Mouse (Mus musculus): ENCODE data around the gene Hoxc12. TPM values are rescaled to one million over a fixed set of nuclear protein-coding genes. Genes with fewer than 3 reads are reported as not detected.

The Hoxc12 gene
- polyA plus RNA-seq (2012; rRNA removed) = not detected in 2 replicates

DNA sequence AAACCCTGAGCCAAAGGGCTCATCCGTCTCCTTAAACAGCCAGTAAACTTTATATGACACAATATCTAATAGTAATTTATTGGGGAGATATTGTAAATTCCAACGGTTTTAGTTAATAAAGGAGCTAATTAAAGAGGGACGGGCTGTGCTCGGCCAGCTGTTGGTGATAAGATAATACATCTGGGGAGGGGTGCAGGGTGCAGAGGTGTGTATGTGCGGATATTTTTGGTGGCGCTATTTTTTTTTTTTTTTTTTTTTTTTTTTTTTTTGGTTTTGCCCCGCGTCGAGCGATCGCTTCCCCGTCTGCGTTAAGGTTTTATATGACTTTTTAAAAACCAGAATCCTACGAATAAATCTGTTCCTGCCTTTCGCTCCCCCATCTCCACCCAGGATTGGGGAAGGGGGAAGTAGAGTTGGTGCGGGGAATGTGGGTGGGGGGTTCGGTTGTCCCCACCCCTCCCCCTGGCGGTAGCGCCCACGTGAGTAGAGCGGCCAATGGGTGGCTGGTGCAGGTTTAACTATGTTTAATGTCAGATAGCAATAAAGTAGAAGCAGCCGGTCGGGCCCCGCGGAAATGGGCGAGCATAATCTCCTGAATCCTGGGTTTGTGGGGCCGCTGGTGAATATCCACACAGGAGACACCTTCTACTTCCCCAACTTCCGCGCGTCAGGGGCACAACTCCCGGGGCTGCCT, at the start of gene Hoxc12:
Gene Hoxc12, plus strand, starts transcription at position 479 of the 694 bp plus-strand sequence.

GRCm38 (mm10) chr15:102921053-102922011, 15.2 kb upstream of the Hoxc12 start, which contains the start of gene Hoxc13:
TSS of gene Hoxc13 (plus strand) at chr15:102921103.

DNA sequence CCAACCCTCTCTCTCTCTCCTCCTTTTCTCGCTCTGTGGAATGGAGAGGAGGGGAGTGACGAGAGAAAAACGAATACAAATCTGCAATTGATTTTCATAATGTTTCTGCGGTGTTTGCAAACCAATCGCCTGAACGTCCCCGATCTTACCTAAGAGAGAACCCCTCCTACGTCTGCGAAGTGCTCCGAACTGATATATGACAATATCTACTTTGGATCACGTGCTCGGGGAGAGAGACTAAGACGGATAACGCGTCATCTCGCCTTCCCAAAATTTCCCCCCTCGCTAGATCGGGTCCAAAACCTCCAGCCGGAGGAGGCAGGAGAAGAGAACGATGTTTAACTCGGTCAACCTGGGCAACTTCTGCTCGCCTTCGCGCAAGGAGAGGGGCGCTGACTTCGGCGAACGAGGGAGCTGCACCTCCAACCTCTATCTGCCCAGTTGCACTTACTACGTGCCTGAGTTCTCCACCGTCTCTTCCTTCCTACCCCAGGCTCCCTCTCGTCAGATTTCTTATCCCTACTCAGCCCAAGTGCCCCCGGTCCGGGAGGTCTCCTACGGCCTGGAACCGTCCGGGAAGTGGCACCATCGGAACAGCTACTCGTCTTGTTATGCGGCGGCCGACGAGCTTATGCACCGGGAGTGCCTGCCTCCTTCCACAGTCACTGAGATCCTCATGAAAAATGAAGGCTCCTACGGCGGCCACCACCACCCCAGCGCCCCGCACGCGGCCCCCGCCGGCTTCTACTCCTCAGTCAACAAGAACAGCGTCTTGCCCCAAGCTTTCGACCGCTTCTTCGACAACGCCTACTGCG, 17.8 kb downstream of the Hoxc12 start, which contains the start of gene Hoxc11:
Gene Hoxc11, plus strand, starts transcription at position 236 of the 815 bp plus-strand sequence.

GRCm38 (mm10) chr15:102966776-102967311, 30.3 kb downstream of the Hoxc12 start, which contains the start of gene Hoxc10:
TSS of gene Hoxc10 (plus strand) at chr15:102966796.

GRCm38 (mm10) chr15:102967312-102967510, 30.7 kb downstream of the Hoxc12 start, which contains the start of gene Hoxc5:
TSS of gene Hoxc5 (plus strand) at chr15:102967443.

DNA sequence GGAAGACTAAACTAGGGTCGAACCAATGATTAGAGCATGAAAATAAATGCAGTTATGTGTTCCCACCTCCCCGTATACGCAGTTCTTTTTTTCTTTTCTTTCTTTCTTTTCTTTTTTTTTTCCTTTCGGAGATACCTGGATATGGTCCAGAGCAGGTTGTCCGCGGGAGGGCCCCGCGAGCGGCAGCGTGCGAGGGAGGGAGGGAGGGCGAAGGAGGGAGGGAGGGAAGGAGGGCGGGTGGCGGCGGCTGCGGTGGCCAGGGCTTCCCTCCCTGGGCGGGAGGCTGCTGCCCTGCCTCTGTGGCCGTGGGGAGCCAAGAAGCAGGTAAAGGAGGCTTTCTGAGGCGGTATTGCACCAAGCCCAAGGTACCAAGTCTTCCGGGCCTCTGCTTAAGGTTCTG, 39.6 kb downstream of the Hoxc12 start, which contains the start of gene Hoxc9:
Gene Hoxc9, plus strand, starts transcription at position 269 of the 400 bp plus-strand sequence.

Other genes with a start within 250 kb of the Hoxc12 start
- gene Calcoco1, start 214.6 kb upstream of the Hoxc12 start, polyA plus RNA-seq (2012; rRNA removed) = 42.1 and 46.6 TPM in 2 replicates
- gene Hoxc13, start 15.7 kb upstream of the Hoxc12 start, polyA plus RNA-seq (2012; rRNA removed) = not detected in 2 replicates
- gene Hoxc11, start 17.7 kb downstream of the Hoxc12 start, polyA plus RNA-seq (2012; rRNA removed) = not detected in 2 replicates
- not detected in 2 replicates for gene Hoxc10, start 30.0 kb downstream of the Hoxc12 start, polyA plus RNA-seq (2012; rRNA removed)
- gene Hoxc5, start 30.7 kb downstream of the Hoxc12 start, polyA plus RNA-seq (2012; rRNA removed) = 0.06 and 0.07 TPM in 2 replicates
- gene Hoxc9, start 39.7 kb downstream of the Hoxc12 start, polyA plus RNA-seq (2012; rRNA removed) = not detected in 2 replicates
- not detected in 2 replicates for gene Hoxc8, start 53.9 kb downstream of the Hoxc12 start, polyA plus RNA-seq (2012; rRNA removed)
- 0.14 TPM in 1 of 2 replicates, not detected in the other for gene Hoxc6, start 61.5 kb downstream of the Hoxc12 start, polyA plus RNA-seq (2012; rRNA removed)
- 0.10 and 0.28 TPM in 2 replicates for gene Hoxc4, start 82.2 kb downstream of the Hoxc12 start, polyA plus RNA-seq (2012; rRNA removed)
- 27.0 and 30.0 TPM in 2 replicates for gene Smug1, start 230.3 kb downstream of the Hoxc12 start, polyA plus RNA-seq (2012; rRNA removed)

All from central nervous system, embryonic 18 days (tissue).